Mouse (Mus musculus) heart, postnatal 4 days (tissue): Measurements from ENCODE around the gene Ugt1a9. TPM values are rescaled to one million over a fixed set of nuclear protein-coding genes. Genes with fewer than 3 reads are reported as not detected.
A peak's percentile ranks its signal among the peaks of the same experiment; 100 is the strongest.
"Not testable (repeated sequence)": the region's sequence is repeated elsewhere in the genome, so short reads cannot be mapped to it uniquely, and the experiment has no call there.

ENCODE experiments used
- DNase-seq: peaks from one replicate; pipeline ENCODE4 v3.0.0; 2021
- total RNA-seq, 2 experiments: library from RNA; stranded (reverse); gene quantifications; 2 replicates each; pipeline ENCODE4 v1.2.3; 2021

Gene Ugt1a9
- total RNA-seq, 2 experiments from 2014 or later, result not detected

GRCm38 (mm10) chr1:88222216-88222615 lies 151.6 kb downstream of the Ugt1a9 start:
- DNase-seq, result no peak

- peak; percentile 9 for DNase-seq
These were observed 152.5 kb downstream of the Ugt1a9 start for GRCm38 (mm10) chr1:88223011-88223515.

GRCm38 (mm10) chr1:88223591-88223990 lies 153.0 kb downstream of the Ugt1a9 start:
- DNase-seq, result peak; percentile 5

GRCm38 (mm10) chr1:88224029-88224776 lies 153.6 kb downstream of the Ugt1a9 start:
- DNase-seq, result peak; percentile 11

GRCm38 (mm10) chr1:88225301-88225700 lies 154.7 kb downstream of the Ugt1a9 start:
- DNase-seq, result not testable (repeated sequence)

- peak; percentile 6 for DNase-seq
These were observed 155.1 kb downstream of the Ugt1a9 start for GRCm38 (mm10) chr1:88225741-88226140.

GRCm38 (mm10) chr1:88226670-88227379 lies 156.2 kb downstream of the Ugt1a9 start, which contains the start of gene Mroh2a:
TSS of gene Mroh2a (plus strand) at chr1:88226986.
- DNase-seq, result peak; percentile 9

- peak; percentile 8 for DNase-seq
These were observed 156.9 kb downstream of the Ugt1a9 start for GRCm38 (mm10) chr1:88227482-88227881.

- DNase-seq, result peak; percentile 11
These were observed 157.5 kb downstream of the Ugt1a9 start for GRCm38 (mm10) chr1:88228121-88228520.

- no peak for DNase-seq
These were observed 159.0 kb downstream of the Ugt1a9 start for GRCm38 (mm10) chr1:88229566-88229965.

GRCm38 (mm10) chr1:88229986-88230385 lies 159.4 kb downstream of the Ugt1a9 start:
- DNase-seq, result peak; percentile 20

- DNase-seq, result peak; percentile 10
These were observed 159.8 kb downstream of the Ugt1a9 start for GRCm38 (mm10) chr1:88230421-88230820.

- DNase-seq, result peak; percentile 4
These were observed 160.6 kb downstream of the Ugt1a9 start for GRCm38 (mm10) chr1:88230981-88231802.

- peak; percentile 8 for DNase-seq
These were observed 161.4 kb downstream of the Ugt1a9 start for GRCm38 (mm10) chr1:88231803-88232499.

- DNase-seq, result no peak
These were observed 162.2 kb downstream of the Ugt1a9 start for GRCm38 (mm10) chr1:88232664-88233380.

GRCm38 (mm10) chr1:88233421-88234247 lies 163.0 kb downstream of the Ugt1a9 start:
- no peak for DNase-seq

GRCm38 (mm10) chr1:88234248-88234610 lies 163.6 kb downstream of the Ugt1a9 start:
- DNase-seq, result no peak

- no peak for DNase-seq
These were observed 164.0 kb downstream of the Ugt1a9 start for GRCm38 (mm10) chr1:88234646-88235045.

GRCm38 (mm10) chr1:88235046-88235893 lies 164.7 kb downstream of the Ugt1a9 start:
- no peak for DNase-seq
